Mouse (Mus musculus) gastrocnemius, postnatal 10 days (tissue): ENCODE measurements around the gene Zfp664. TPM values are rescaled to one million over a fixed set of nuclear protein-coding genes. Genes with fewer than 3 reads are reported as not detected.

Experiments used
- DNase-seq: peaks from one replicate; pipeline ENCODE4 v3.0.0; 2021; ENCODE audit warnings: mixed read lengths
- total RNA-seq, 2 experiments: library from RNA; stranded (reverse); gene quantifications; 2 replicates each; pipeline ENCODE4 v1.2.3; 2021

The Zfp664 gene
- total RNA-seq, 2 experiments from 2014 or later = 24.7 to 26.4 TPM

GRCm38 (mm10) chr5:124922356-124923352 lies 60.2 kb downstream of the Zfp664 start:
- no peak for DNase-seq

- no peak for DNase-seq
These were observed 67.0 kb downstream of the Zfp664 start for GRCm38 (mm10) chr5:124929425-124930054.

GRCm38 (mm10) chr5:124930055-124930439 lies 67.6 kb downstream of the Zfp664 start:
- DNase-seq = peak; percentile 41

- DNase-seq = no peak
These were observed 68.1 kb downstream of the Zfp664 start for GRCm38 (mm10) chr5:124930603-124931002.

DNA sequence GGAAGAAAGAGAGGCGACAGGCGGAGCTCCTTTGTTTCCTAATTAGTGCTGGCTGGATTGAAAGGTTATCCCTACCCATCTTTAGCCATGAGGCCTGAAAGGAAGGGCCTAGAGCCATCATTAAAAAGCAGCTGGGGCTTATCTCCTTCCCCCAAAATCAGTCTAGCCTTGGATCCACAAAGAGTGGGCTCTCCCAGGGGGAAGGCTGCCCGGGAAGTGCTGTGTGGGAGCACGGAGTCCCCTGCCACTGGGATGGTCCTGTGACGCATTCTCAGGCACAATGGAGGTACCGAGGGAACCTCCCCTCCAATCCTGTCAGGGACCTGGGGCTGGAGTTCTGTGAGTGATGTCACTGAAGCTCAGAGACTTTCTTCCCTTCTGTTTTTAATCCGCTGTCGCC lies 68.6 kb downstream of the Zfp664 start:
- no peak for DNase-seq

DNA sequence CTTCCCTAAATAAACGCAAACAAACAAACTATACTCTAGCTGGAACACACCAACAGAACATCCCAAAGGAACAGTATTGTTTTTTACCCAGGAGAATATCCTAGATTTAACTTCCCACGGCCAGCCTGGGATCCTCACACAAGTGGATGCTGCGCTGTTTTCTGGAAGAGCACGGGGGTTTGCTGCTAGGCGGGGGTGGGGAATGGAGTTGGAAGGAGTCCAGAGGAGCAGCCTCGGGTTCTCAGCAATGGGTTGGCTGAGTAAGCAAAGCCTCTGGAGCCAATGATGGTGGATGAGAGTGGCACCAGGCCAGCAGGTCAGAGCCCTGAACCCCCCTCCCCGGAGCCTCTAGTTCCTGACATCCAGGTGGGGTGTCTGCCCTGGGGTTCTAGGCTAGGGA lies 72.1 kb downstream of the Zfp664 start:
- no peak for DNase-seq

DNA sequence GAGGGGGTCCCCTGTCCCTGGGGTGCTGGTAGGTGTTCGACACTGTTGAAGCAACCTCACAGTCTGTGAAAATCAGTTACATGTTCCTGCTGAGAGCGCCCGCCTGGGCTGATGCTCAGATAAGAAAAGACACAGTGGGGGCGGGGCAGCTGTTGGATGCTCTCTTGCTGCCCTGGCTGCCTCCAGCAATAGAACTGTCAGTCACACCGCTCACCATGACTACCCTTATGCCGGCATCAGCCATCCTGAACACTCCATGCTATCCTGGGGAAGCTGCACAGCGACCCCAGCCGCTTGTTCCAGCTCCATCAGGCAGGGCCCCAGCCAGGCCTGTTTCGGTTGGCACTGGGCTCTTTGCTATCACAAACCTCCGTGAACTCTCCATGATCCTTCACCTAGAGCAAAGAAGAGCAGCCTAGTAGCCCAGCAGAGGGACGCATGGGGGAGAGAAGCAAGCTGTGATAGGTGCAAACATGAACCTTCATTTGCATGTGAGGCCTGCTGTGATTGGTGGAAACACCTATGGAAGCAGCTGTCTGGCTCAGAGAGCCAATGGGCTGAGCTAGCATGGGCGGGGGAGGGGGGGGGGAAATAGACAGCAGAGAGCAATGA lies 80.8 kb downstream of the Zfp664 start:
- no peak for DNase-seq

GRCm38 (mm10) chr5:124943793-124944383 lies 81.4 kb downstream of the Zfp664 start:
- peak; percentile 76 for DNase-seq

GRCm38 (mm10) chr5:124944384-124944783 lies 81.9 kb downstream of the Zfp664 start:
- no peak for DNase-seq

- no peak for DNase-seq
These were observed 82.6 kb downstream of the Zfp664 start for GRCm38 (mm10) chr5:124945046-124945445.

DNA sequence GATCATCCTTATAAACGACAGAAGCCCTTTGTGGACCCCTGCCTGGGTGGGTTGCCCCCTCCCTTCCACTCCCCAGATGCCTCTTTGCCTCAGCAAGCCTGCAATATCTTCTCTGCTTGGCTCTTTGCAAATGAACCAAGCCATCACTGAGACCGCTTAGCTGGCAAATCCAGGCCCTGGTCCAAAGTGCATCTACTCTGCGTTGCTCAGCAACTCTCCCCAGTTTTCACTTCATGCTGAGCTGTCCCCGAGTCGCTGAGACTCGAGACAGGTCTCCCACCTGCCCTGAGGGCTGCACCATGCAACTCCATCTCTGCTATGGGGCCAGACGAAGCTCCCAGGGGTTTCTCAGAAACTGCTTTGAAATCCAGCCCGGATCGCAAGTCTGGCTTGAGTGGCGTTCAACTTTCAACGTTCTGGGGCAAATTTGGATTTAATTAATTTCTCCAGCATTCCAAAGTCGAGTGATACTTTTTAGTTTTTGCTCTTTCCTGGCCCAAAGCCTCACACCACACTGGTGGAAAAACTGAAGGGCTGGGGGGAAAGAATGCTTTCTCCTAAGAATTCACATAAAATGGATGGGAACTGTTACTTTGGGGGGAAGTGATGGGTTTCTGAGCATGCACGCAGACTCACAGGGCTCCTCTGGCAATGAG lies 88.3 kb downstream of the Zfp664 start:
- no peak for DNase-seq

- DNase-seq = no peak
These were observed 88.8 kb downstream of the Zfp664 start for GRCm38 (mm10) chr5:124951333-124951732.

Other genes with a start within 250 kb of the Zfp664 start
- gene Atp6v0a2, start 234.1 kb upstream of the Zfp664 start, total RNA-seq = 10 to 100 TPM; 20.4 to 25.7 TPM
- gene Dnah10, start 137.6 kb upstream of the Zfp664 start, total RNA-seq = under 1 TPM; 0.07 to 0.19 TPM
- gene Ccdc92, start 267 bp upstream of the Zfp664 start, total RNA-seq = under 1 TPM; 0.61 TPM
- gene Rflna, start 140.5 kb downstream of the Zfp664 start, total RNA-seq = 1 to 10 TPM; 1.6 to 2.3 TPM